Mouse (Mus musculus): ENCODE measurements around the gene Trim7. TPM values are rescaled to one million over a fixed set of nuclear protein-coding genes. Genes with fewer than 3 reads are reported as not detected.
A peak's percentile ranks its signal among the peaks of the same experiment; 100 is the strongest.
"Not testable (repeated sequence)": the region's sequence is repeated elsewhere in the genome, so short reads cannot be mapped to it uniquely, and the experiment has no call there.

Trim7 gene
- polyA plus RNA-seq, 1 experiment from 2014 or later, result 2.3 TPM

- H3K36me3 ChIP-seq, result no peaks in the 10 kb centered on the region
- ATAC-seq (ENCODE audit: insufficient read depth, low FRiP score, low read depth), result 0 out of 2 replicates have a peak, but pooled peaks have one; percentile 6
- H3K27me3 ChIP-seq (replicated peaks), result no peaks in the 10 kb centered on the region
- no peaks in the 10 kb centered on the region for H3K9me3 ChIP-seq
- H3K27ac ChIP-seq, result peak overlapping the region; percentile 99; the same call in 1 of the 2 replicates
- H3K4me3 ChIP-seq (replicated peaks), result peak overlapping the region; percentile 89
- peak overlapping the region; percentile 56 for H3K4me2 ChIP-seq
- WGBS, result under 1% methylated on average over 16 of the region's 16 CpGs
- peaks cover 19% of the 10 kb centered on the region for H3K4me1 ChIP-seq
- peak overlapping the region; percentile 86; the same call in 1 of the 2 replicates for H3K9ac ChIP-seq
These were observed 7.6 kb upstream of the Trim7 start for GRCm38 (mm10) chr11:48818346-48818745.

- Histone ChIP-seq H3K9ac (no peak overlapping the region), H3K4me1 (peaks cover 27% of the 10 kb centered on the region), H3K4me3 (replicated peaks) (no peak overlapping the region), H3K27me3 (replicated peaks) (peaks cover 10% of the 10 kb centered on the region; the same call in 1 of the 2 replicates), H3K9me3 (no peaks in the 10 kb centered on the region), H3K4me2 (no peak overlapping the region), H3K27ac (peak overlapping the region; percentile 23; the same call in 1 of the 2 replicates), H3K36me3 (no peaks in the 10 kb centered on the region)
- 68% methylated on average over 7 of the region's 7 CpGs for WGBS
- ATAC-seq (ENCODE audit: insufficient read depth, low FRiP score, low read depth), result no peak
These were observed 6.2 kb upstream of the Trim7 start for GRCm38 (mm10) chr11:48819614-48820307.

GRCm38 (mm10) chr11:48820308-48820674 is 5.6 kb upstream of the Trim7 start:
- no peak overlapping the region for H3K9ac ChIP-seq
- H3K4me2 ChIP-seq, result no peak overlapping the region
- no peak for ATAC-seq (ENCODE audit: insufficient read depth, low FRiP score, low read depth)
- H3K4me3 ChIP-seq (replicated peaks), result no peak overlapping the region
- no peaks in the 10 kb centered on the region for H3K36me3 ChIP-seq
- peak overlapping the region; percentile 23; the same call in 1 of the 2 replicates for H3K27ac ChIP-seq
- no peaks in the 10 kb centered on the region for H3K9me3 ChIP-seq
- H3K4me1 ChIP-seq, result peaks cover 26% of the 10 kb centered on the region
- peaks cover 10% of the 10 kb centered on the region; the same call in 1 of the 2 replicates for H3K27me3 ChIP-seq (replicated peaks)

- Histone ChIP-seq H3K4me1 (peaks cover 16% of the 10 kb centered on the region), H3K27me3 (replicated peaks) (peaks cover 10% of the 10 kb centered on the region; the same call in 1 of the 2 replicates)
- not testable (repeated sequence) for H3K27ac ChIP-seq; ATAC-seq (ENCODE audit: insufficient read depth, low FRiP score, low read depth); H3K4me3 ChIP-seq (replicated peaks); H3K36me3 ChIP-seq; H3K9me3 ChIP-seq; H3K4me2 ChIP-seq; H3K9ac ChIP-seq
- WGBS, result 85% methylated on average over 14 of the region's 14 CpGs
These were observed 4.6 kb upstream of the Trim7 start for GRCm38 (mm10) chr11:48821299-48821698.

GRCm38 (mm10) chr11:48822768-48823512 is 3.0 kb upstream of the Trim7 start:
- Histone ChIP-seq H3K4me1 (peaks cover 15% of the 10 kb centered on the region), H3K9me3 (no peaks in the 10 kb centered on the region), H3K27ac (no peak overlapping the region), H3K4me2 (peak overlapping the region; percentile 78), H3K4me3 (replicated peaks) (peak overlapping the region; percentile 39; the same call in 1 of the 2 replicates), H3K27me3 (replicated peaks) (peaks cover 10% of the 10 kb centered on the region; the same call in 1 of the 2 replicates), H3K9ac (no peak overlapping the region), H3K36me3 (no peaks in the 10 kb centered on the region)
- 35% methylated on average over 14 of the region's 14 CpGs for WGBS
- no peak for ATAC-seq (ENCODE audit: insufficient read depth, low FRiP score, low read depth)

GRCm38 (mm10) chr11:48823536-48823972 is 2.4 kb upstream of the Trim7 start:
- peak overlapping the region; percentile 78 for H3K4me2 ChIP-seq
- no peaks in the 10 kb centered on the region for H3K9me3 ChIP-seq
- no peak overlapping the region for H3K27ac ChIP-seq
- H3K36me3 ChIP-seq, result no peaks in the 10 kb centered on the region
- no peak overlapping the region for H3K9ac ChIP-seq
- ATAC-seq (ENCODE audit: insufficient read depth, low FRiP score, low read depth), result peak; percentile 33
- WGBS, result under 1% methylated on average over 15 of the region's 15 CpGs
- H3K4me1 ChIP-seq, result peaks cover 15% of the 10 kb centered on the region
- peak overlapping the region; percentile 39 for H3K4me3 ChIP-seq (replicated peaks)
- H3K27me3 ChIP-seq (replicated peaks), result peaks cover 10% of the 10 kb centered on the region; the same call in 1 of the 2 replicates

GRCm38 (mm10) chr11:48824311-48824830 is 1.6 kb upstream of the Trim7 start:
- Histone ChIP-seq H3K27me3 (replicated peaks) (peaks cover 10% of the 10 kb centered on the region; the same call in 1 of the 2 replicates), H3K36me3 (no peaks in the 10 kb centered on the region), H3K4me2 (peak overlapping the region; percentile 78), H3K27ac (no peak overlapping the region), H3K4me3 (replicated peaks) (peak overlapping the region; percentile 39), H3K4me1 (peaks cover 12% of the 10 kb centered on the region), H3K9ac (no peak overlapping the region), H3K9me3 (no peaks in the 10 kb centered on the region)
- ATAC-seq (ENCODE audit: insufficient read depth, low FRiP score, low read depth), result no peak
- 6% methylated on average over 22 of the region's 22 CpGs for WGBS

- H3K27me3 ChIP-seq (replicated peaks), result peaks cover 10% of the 10 kb centered on the region; the same call in 1 of the 2 replicates
- H3K27ac ChIP-seq, result peak overlapping the region; percentile 40; the same call in 1 of the 2 replicates
- H3K4me2 ChIP-seq, result peak overlapping the region; percentile 74
- H3K9me3 ChIP-seq, result no peaks in the 10 kb centered on the region
- ATAC-seq (ENCODE audit: insufficient read depth, low FRiP score, low read depth), result no peak
- no peak overlapping the region for H3K9ac ChIP-seq
- H3K36me3 ChIP-seq, result no peaks in the 10 kb centered on the region
- H3K4me3 ChIP-seq (replicated peaks), result peak overlapping the region; percentile 47
- peaks cover 12% of the 10 kb centered on the region for H3K4me1 ChIP-seq
- 2% methylated on average over 6 of the region's 6 CpGs for WGBS
These were observed 784 bp downstream of the Trim7 start for GRCm38 (mm10) chr11:48826752-48827096.

- H3K4me1 ChIP-seq, result peaks cover 12% of the 10 kb centered on the region
- H3K4me2 ChIP-seq, result no peak overlapping the region
- H3K9ac ChIP-seq, result no peak overlapping the region
- no peak overlapping the region for H3K4me3 ChIP-seq (replicated peaks)
- 74% methylated on average over 6 of the region's 6 CpGs for WGBS
- H3K9me3 ChIP-seq, result no peaks in the 10 kb centered on the region
- H3K36me3 ChIP-seq, result no peaks in the 10 kb centered on the region
- H3K27me3 ChIP-seq (replicated peaks), result peaks cover 10% of the 10 kb centered on the region; the same call in 1 of the 2 replicates
- ATAC-seq (ENCODE audit: insufficient read depth, low FRiP score, low read depth), result no peak
- no peak overlapping the region for H3K27ac ChIP-seq
These were observed 2.0 kb downstream of the Trim7 start for GRCm38 (mm10) chr11:48827926-48828325.

- H3K9ac ChIP-seq, result no peak overlapping the region
- no peaks in the 10 kb centered on the region for H3K9me3 ChIP-seq
- no peak overlapping the region for H3K27ac ChIP-seq
- no peak overlapping the region for H3K4me3 ChIP-seq (replicated peaks)
- no peaks in the 10 kb centered on the region for H3K36me3 ChIP-seq
- H3K4me2 ChIP-seq, result no peak overlapping the region
- no peaks in the 10 kb centered on the region for H3K4me1 ChIP-seq
- no peaks in the 10 kb centered on the region for H3K27me3 ChIP-seq (replicated peaks)
- 62% methylated on average over 2 of the region's 2 CpGs for WGBS
- ATAC-seq (ENCODE audit: insufficient read depth, low FRiP score, low read depth), result no peak
These were observed 4.3 kb downstream of the Trim7 start for GRCm38 (mm10) chr11:48830279-48830678.

GRCm38 (mm10) chr11:48831273-48831672 is 5.3 kb downstream of the Trim7 start:
- H3K4me3 ChIP-seq (replicated peaks), result no peak overlapping the region
- no peaks in the 10 kb centered on the region for H3K9me3 ChIP-seq
- H3K4me2 ChIP-seq, result no peak overlapping the region
- H3K9ac ChIP-seq, result no peak overlapping the region
- H3K27me3 ChIP-seq (replicated peaks), result no peaks in the 10 kb centered on the region
- no peaks in the 10 kb centered on the region for H3K36me3 ChIP-seq
- ATAC-seq (ENCODE audit: insufficient read depth, low FRiP score, low read depth), result no peak
- 71% methylated on average over 2 of the region's 2 CpGs for WGBS
- H3K4me1 ChIP-seq, result no peaks in the 10 kb centered on the region
- H3K27ac ChIP-seq, result no peak overlapping the region
